Mouse (Mus musculus): ENCODE measurements around the gene Gm28363.
"Not testable (repeated sequence)": the region's sequence is repeated elsewhere in the genome, so short reads cannot be mapped to it uniquely, and the experiment has no call there.

The Gm28363 gene

GRCm38 (mm10) chr1:117696831-117697230 is at the start of gene Gm28363:
Gm28363 (plus strand) TSS chr1:117697131.
- not testable (repeated sequence) for DNase-seq (ENCODE audit: low spot score in 2 of 2)

- not testable (repeated sequence) for DNase-seq (ENCODE audit: low spot score in 2 of 2)
Observed at GRCm38 (mm10) chr1:117650236-117650635, 46.7 kb upstream of the Gm28363 start.
